Mouse (Mus musculus): ENCODE results near the gene Emc8. TPM values are rescaled to one million over a fixed set of nuclear protein-coding genes. Genes with fewer than 3 reads are reported as not detected.

Emc8 gene
- polyA plus RNA-seq, 1 experiment from 2014 or later, result 127 TPM

DNA sequence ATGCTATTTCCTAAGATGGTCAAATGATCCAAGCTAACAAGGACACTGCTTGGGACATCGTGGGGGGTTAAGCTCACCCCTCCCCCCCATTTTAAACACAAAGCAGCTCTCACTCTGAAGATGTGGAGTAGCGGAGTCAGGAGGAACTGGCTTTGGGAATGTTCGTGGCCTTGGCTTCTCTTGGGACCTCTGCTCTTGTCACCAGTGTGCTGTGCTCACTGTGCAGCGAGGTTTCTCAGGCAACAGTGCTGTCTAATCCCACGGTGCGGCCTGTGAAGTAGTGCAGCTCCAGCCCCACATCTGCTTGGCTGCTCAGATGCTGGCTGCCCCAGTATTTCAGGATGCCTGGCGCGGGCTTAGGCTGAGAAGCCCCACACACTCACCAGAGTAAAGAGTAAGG is 11.0 kb downstream of the Emc8 start:
- 82% methylated on average over 8 of the region's 8 CpGs for WGBS
- Histone ChIP-seq H3K36me3 (ENCODE audit: control insufficient read depth, insufficient read depth) (peaks cover 53% of the 10 kb centered on the region), H3K4me3 (ENCODE audit: low read depth, low read length) (no peak overlapping the region), H3K27me3 (replicated peaks; ENCODE audit: control insufficient read depth, insufficient read depth, low read length) (no peaks in the 10 kb centered on the region), H3K27ac (ENCODE audit: low read depth, low read length) (no peak overlapping the region), H3K4me2 (replicated peaks; ENCODE audit: low read depth) (no peak overlapping the region), H3K9me3 (ENCODE audit: control insufficient read depth) (no peaks in the 10 kb centered on the region), H3K4me1 (replicated peaks; ENCODE audit: control insufficient read depth, insufficient read depth, low read length) (peaks cover 7% of the 10 kb centered on the region; the same call in 1 of the 2 replicates), H3K9ac (ENCODE audit: low read depth, low read length) (no peak overlapping the region)
- no peak for ATAC-seq
- TF ChIP-seq CTCF (IDR thresholded peaks at IDR 0.05; ENCODE audit: low read depth), result no peak

DNA sequence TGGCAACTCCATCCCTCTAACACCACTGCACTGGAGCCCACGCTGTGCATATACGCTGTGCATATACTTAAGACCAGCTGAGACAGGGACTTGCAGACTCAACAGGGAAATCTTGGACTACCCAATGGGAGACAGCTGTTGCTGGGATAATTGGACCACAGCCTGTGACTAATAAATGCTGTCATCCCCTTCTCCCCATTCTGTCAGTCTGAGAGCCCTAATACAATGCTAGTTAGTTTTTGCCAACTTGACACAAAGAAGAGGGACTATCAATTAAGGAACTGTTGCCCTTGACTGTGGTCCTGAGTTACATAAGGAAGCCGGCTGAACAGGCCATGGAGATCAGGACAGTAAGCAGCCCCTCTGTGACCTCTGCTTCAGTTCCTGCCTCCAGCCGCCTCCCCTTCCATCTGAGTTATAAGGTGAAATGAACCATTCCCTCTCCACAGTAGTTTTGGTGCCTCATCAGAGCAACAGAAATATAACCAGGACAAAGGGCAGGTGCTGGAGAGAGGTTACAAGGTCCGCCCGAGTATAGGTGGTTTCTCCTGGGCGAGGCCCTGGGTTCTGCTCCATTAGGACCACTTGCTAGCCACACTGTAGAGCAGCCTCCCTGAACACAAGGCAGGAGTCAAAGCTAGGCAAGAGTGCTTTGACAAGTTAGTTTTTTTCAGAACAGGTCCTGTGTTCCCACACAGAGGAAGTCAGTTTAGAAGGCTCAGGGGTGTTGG is 11.9 kb downstream of the Emc8 start:
- Histone ChIP-seq H3K27me3 (replicated peaks; ENCODE audit: control insufficient read depth, insufficient read depth, low read length) (no peaks in the 10 kb centered on the region), H3K4me1 (replicated peaks; ENCODE audit: control insufficient read depth, insufficient read depth, low read length) (peaks cover 7% of the 10 kb centered on the region; the same call in 1 of the 2 replicates), H3K36me3 (ENCODE audit: control insufficient read depth, insufficient read depth) (peaks cover 53% of the 10 kb centered on the region), H3K9me3 (ENCODE audit: control insufficient read depth) (no peaks in the 10 kb centered on the region), H3K4me3 (ENCODE audit: low read depth, low read length) (no peak overlapping the region), H3K4me2 (replicated peaks; ENCODE audit: low read depth) (0 out of 2 replicates have a peak overlapping the region, but pooled peaks have one; percentile 7), H3K27ac (ENCODE audit: low read depth, low read length) (no peak overlapping the region; the same call in 1 of the 2 replicates), H3K9ac (ENCODE audit: low read depth, low read length) (no peak overlapping the region)
- TF ChIP-seq CTCF (IDR thresholded peaks at IDR 0.05; ENCODE audit: low read depth), result no peak
- ATAC-seq, result no peak
- 54% methylated on average over 7 of the region's 7 CpGs for WGBS

DNA sequence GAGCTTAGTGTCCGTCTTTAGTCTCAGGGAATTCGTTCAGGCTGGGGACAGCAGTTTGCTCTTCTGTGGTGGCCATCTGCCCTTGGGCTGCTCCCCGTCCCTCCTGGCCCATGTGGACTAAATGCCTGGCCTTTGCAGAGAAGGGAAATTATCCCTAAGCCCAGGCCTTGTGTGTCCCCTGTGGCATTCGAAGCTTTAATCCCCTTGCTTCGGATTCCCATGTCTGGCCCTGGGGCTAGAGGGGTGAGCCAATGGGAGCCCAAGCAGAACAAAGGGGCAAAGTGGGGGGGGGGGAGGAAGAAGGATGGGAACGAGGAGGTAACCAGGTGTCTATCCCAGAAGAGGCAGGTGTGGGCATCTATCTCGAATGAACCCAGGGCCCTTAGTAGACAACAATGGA is 20.8 kb downstream of the Emc8 start, which contains the start of gene 1190005I06Rik:
TSS of gene 1190005I06Rik (minus strand) at position 101 of the 400 bp plus-strand sequence.
- no peak within 1 kb of the TSS for H3K4me3 ChIP-seq (ENCODE audit: low read depth, low read length)
- 62% methylated on average over 7 of the region's 7 CpGs for WGBS
- H3K4me2 ChIP-seq (replicated peaks; ENCODE audit: low read depth), result no peak within 1 kb of the TSS
- H3K27ac ChIP-seq (ENCODE audit: low read depth, low read length), result no peak within 1 kb of the TSS
- no peaks in the 10 kb centered on the region for H3K36me3 ChIP-seq (ENCODE audit: control insufficient read depth, insufficient read depth)
- no peaks in the 10 kb centered on the region for H3K27me3 ChIP-seq (replicated peaks; ENCODE audit: control insufficient read depth, insufficient read depth, low read length)
- H3K4me1 ChIP-seq (replicated peaks; ENCODE audit: control insufficient read depth, insufficient read depth, low read length), result no peaks in the 10 kb centered on the region
- no peak within 1 kb of the TSS for H3K9ac ChIP-seq (ENCODE audit: low read depth, low read length)
- H3K9me3 ChIP-seq (ENCODE audit: control insufficient read depth), result no peaks in the 10 kb centered on the region
- no peak for ATAC-seq
- no peak for TF ChIP-seq CTCF (IDR thresholded peaks at IDR 0.05; ENCODE audit: low read depth)

DNA sequence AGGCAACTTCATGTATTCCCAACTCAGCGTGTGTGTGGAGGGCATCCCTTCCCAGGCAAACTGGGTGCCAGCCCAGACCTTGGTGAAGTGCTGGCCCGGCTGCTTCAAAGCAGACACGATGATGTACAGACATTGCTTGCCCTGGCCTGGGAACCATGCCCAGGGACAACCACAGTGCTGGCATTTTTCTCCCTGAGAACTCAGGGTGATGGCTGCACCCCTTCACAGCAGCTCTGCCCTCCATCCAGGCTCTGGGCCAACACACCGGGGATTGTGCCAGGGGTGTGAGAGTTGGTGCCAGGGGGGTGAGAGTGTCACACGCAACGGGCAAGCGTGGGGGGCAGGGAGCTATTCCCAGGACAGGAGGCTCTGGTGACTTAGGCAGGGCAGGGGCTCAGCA is 23.7 kb downstream of the Emc8 start:
- TF ChIP-seq CTCF (IDR thresholded peaks at IDR 0.05; ENCODE audit: low read depth), result no peak
- no peak overlapping the region for H3K4me3 ChIP-seq (ENCODE audit: low read depth, low read length)
- no peak for ATAC-seq
- H3K27me3 ChIP-seq (replicated peaks; ENCODE audit: control insufficient read depth, insufficient read depth, low read length), result no peaks in the 10 kb centered on the region
- WGBS, result 69% methylated on average over 7 of the region's 7 CpGs
- no peak overlapping the region for H3K27ac ChIP-seq (ENCODE audit: low read depth, low read length)
- no peaks in the 10 kb centered on the region for H3K4me1 ChIP-seq (replicated peaks; ENCODE audit: control insufficient read depth, insufficient read depth, low read length)
- H3K9me3 ChIP-seq (ENCODE audit: control insufficient read depth), result no peaks in the 10 kb centered on the region
- H3K36me3 ChIP-seq (ENCODE audit: control insufficient read depth, insufficient read depth), result no peaks in the 10 kb centered on the region
- no peak overlapping the region for H3K4me2 ChIP-seq (replicated peaks; ENCODE audit: low read depth)
- no peak overlapping the region for H3K9ac ChIP-seq (ENCODE audit: low read depth, low read length)

DNA sequence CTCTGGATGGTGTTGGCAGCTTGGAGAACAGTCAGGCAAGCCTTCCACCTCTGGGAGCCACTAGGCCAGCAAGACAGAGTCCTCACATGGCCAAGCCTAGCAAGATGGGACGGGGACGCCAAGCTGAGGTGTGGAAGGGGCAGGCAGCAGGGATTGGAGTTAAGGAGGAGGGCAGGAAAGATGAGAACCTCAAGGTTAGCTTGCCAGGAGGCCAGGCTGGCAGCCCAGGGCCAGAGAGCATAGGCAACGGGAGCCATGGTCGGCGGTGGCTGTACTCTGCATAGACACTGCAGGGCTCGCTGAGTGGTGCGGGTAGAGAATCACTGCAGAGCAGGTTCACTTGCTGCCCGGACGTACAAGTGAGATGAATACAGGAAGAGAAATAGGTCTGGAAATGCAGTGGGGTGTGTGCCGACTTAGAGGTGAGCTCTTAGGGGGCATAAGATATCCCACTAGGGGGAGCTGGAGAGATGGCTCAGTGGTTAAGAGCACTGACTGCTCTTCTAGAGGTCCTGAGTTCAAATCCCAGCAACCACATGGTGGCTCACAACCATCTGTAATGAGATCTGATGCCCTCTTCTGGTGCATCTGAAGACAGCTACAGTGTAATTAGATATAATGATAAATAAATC is 26.2 kb downstream of the Emc8 start:
- Histone ChIP-seq H3K9ac (ENCODE audit: low read depth, low read length) (no peak overlapping the region), H3K27me3 (replicated peaks; ENCODE audit: control insufficient read depth, insufficient read depth, low read length) (no peaks in the 10 kb centered on the region), H3K4me1 (replicated peaks; ENCODE audit: control insufficient read depth, insufficient read depth, low read length) (no peaks in the 10 kb centered on the region), H3K9me3 (ENCODE audit: control insufficient read depth) (no peaks in the 10 kb centered on the region), H3K4me2 (replicated peaks; ENCODE audit: low read depth) (no peak overlapping the region), H3K27ac (ENCODE audit: low read depth, low read length) (no peak overlapping the region), H3K36me3 (ENCODE audit: control insufficient read depth, insufficient read depth) (no peaks in the 10 kb centered on the region), H3K4me3 (ENCODE audit: low read depth, low read length) (no peak overlapping the region)
- WGBS, result 76% methylated on average over 10 of the region's 10 CpGs
- TF ChIP-seq CTCF (IDR thresholded peaks at IDR 0.05; ENCODE audit: low read depth), result 0 out of 2 replicates have a peak, but pooled peaks have one; percentile 18
- no peak for ATAC-seq

DNA sequence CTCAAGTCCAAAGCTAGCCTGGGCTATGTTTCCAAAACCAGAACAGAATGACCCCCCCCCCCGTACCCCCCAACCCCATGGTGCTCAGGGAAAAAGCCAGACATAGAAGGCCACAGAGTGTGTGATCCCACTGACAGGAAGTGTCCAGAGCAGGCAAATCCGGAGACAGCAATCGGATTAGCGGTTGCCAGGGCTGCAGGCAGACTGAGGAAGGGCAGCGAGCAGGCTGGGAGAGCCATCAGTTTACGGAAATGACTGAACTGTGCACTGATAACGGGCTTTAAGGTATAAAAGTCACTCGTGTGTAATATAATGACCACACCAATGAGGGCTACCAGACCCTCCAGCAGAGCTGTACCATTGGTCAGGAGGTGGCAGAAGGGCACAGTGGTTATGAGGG is 27.1 kb downstream of the Emc8 start:
- H3K36me3 ChIP-seq (ENCODE audit: control insufficient read depth, insufficient read depth), result no peaks in the 10 kb centered on the region
- no peaks in the 10 kb centered on the region for H3K9me3 ChIP-seq (ENCODE audit: control insufficient read depth)
- H3K27ac ChIP-seq (ENCODE audit: low read depth, low read length), result no peak overlapping the region
- H3K27me3 ChIP-seq (replicated peaks; ENCODE audit: control insufficient read depth, insufficient read depth, low read length), result no peaks in the 10 kb centered on the region
- no peak overlapping the region for H3K4me3 ChIP-seq (ENCODE audit: low read depth, low read length)
- H3K9ac ChIP-seq (ENCODE audit: low read depth, low read length), result no peak overlapping the region
- H3K4me1 ChIP-seq (replicated peaks; ENCODE audit: control insufficient read depth, insufficient read depth, low read length), result no peaks in the 10 kb centered on the region
- no peak for ATAC-seq
- no peak for TF ChIP-seq CTCF (IDR thresholded peaks at IDR 0.05; ENCODE audit: low read depth)
- no peak overlapping the region for H3K4me2 ChIP-seq (replicated peaks; ENCODE audit: low read depth)
- WGBS, result 23% methylated on average over 8 of the region's 8 CpGs
